Mouse (Mus musculus) neural tube, embryonic 12.5 days (tissue): Measurements from ENCODE around the gene Ostn. TPM values are rescaled to one million over a fixed set of nuclear protein-coding genes. Genes with fewer than 3 reads are reported as not detected.
"Not testable (repeated sequence)": the region's sequence is repeated elsewhere in the genome, so short reads cannot be mapped to it uniquely, and the experiment has no call there.

Experiments used
- ATAC-seq: fragments of 200-750 bp; cut with Nextera tagmentation; 2 replicates; pipeline ENCODE4 v1.8.0; 2017; ENCODE audit warnings: low read depth, mild to moderate bottlenecking, moderate TSS enrichment, moderate library complexity; ENCODE audit not compliant: low FRiP score
- H3K27ac ChIP-seq: fragments of 300-500 bp; sonication (generic); 2 replicates; pipeline ENCODE4 v1.5.1; 2016
- H3K27me3 ChIP-seq: fragments of 300-500 bp; sonication (generic); replicated peaks from 2 replicates; pipeline ENCODE4 v1.6.1; 2016; ENCODE audit warnings: mild to moderate bottlenecking
- H3K36me3 ChIP-seq: fragments of 300-500 bp; sonication (generic); 2 replicates; pipeline ENCODE4 v1.6.1; 2016; ENCODE audit warnings: mild to moderate bottlenecking
- H3K4me1 ChIP-seq: fragments of 300-500 bp; sonication (generic); 2 replicates; pipeline ENCODE4 v1.6.1; 2016
- H3K4me2 ChIP-seq: fragments of 300-500 bp; sonication (generic); replicated peaks from 2 replicates; pipeline ENCODE4 v1.6.1; 2016; ENCODE audit warnings: mild to moderate bottlenecking
- H3K4me3 ChIP-seq: fragments of 300-500 bp; sonication (generic); 2 replicates; pipeline ENCODE4 v1.5.1; 2016
- H3K9ac ChIP-seq: fragments of 300-500 bp; sonication (generic); 2 replicates; pipeline ENCODE4 v1.6.1; 2016; ENCODE audit warnings: mild to moderate bottlenecking
- H3K9me3 ChIP-seq: fragments of 300-500 bp; sonication (generic); 2 replicates; pipeline ENCODE4 v1.6.1; 2016; ENCODE audit warnings: mild to moderate bottlenecking
- WGBS: fragments of 180-500 bp; shearing (Covaris S2); methylation state at CpG from one replicate; pipeline ENCODE4 v1.1.7; 2016; 5-methylcytosine and 5-hydroxymethylcytosine counted together
- polyA plus RNA-seq: library from polyadenylated mRNA; unstranded; fragments of >200 nt; fragmentation: Nextera tagmentation; extraction: Ambion mirVana; gene quantifications from 2 replicates; pipeline ENCODE4 v1.2.1, GENCODE M21; 2016

Gene Ostn
- polyA plus RNA-seq: 0.18 TPM in 1 of 2 replicates, not detected in the other

GRCm38 (mm10) chr16:27307189-27307588 is at the start of gene Ostn:
Ostn (plus strand) TSS chr16:27307489.
- H3K27ac ChIP-seq, H3K27me3 ChIP-seq, H3K9me3 ChIP-seq, H3K9ac ChIP-seq, ATAC-seq, H3K4me2 ChIP-seq, H3K4me1 ChIP-seq, H3K4me3 ChIP-seq, H3K36me3 ChIP-seq: not testable (repeated sequence)
- 76% methylated on average over 4 of the region's 4 CpGs for WGBS

GRCm38 (mm10) chr16:27268748-27269147 is 38.5 kb upstream of the Ostn start:
- Histone ChIP-seq H3K36me3 (no peaks in the 10 kb centered on the region), H3K4me2 (no peak overlapping the region), H3K9me3 (no peaks in the 10 kb centered on the region), H3K4me1 (no peaks in the 10 kb centered on the region), H3K9ac (no peak overlapping the region), H3K4me3 (no peak overlapping the region), H3K27ac (no peak overlapping the region), H3K27me3 (no peaks in the 10 kb centered on the region)
- ATAC-seq: no peak
- WGBS: 83% methylated on average over 4 of the region's 4 CpGs

GRCm38 (mm10) chr16:27287410-27287809 is 19.9 kb upstream of the Ostn start:
- no peaks in the 10 kb centered on the region for H3K9me3 ChIP-seq
- no peak for ATAC-seq
- H3K4me2 ChIP-seq: no peak overlapping the region
- no peaks in the 10 kb centered on the region for H3K4me1 ChIP-seq
- no peaks in the 10 kb centered on the region for H3K36me3 ChIP-seq
- H3K9ac ChIP-seq: no peak overlapping the region
- H3K27me3 ChIP-seq: no peaks in the 10 kb centered on the region
- no peak overlapping the region for H3K4me3 ChIP-seq
- 85% methylated on average over 3 of the region's 3 CpGs for WGBS
- no peak overlapping the region for H3K27ac ChIP-seq

- 92% methylated on average over 3 of the region's 3 CpGs for WGBS
- ATAC-seq: no peak
- no peak overlapping the region for H3K4me3 ChIP-seq
- H3K9me3 ChIP-seq: no peaks in the 10 kb centered on the region
- no peak overlapping the region for H3K4me2 ChIP-seq
- no peaks in the 10 kb centered on the region for H3K27me3 ChIP-seq
- no peaks in the 10 kb centered on the region for H3K36me3 ChIP-seq
- no peak overlapping the region for H3K9ac ChIP-seq
- no peak overlapping the region for H3K27ac ChIP-seq
- no peaks in the 10 kb centered on the region for H3K4me1 ChIP-seq
These were observed 10.8 kb upstream of the Ostn start for GRCm38 (mm10) chr16:27296508-27296907.

GRCm38 (mm10) chr16:27296929-27297328 is 10.4 kb upstream of the Ostn start:
- no peak for ATAC-seq
- Histone ChIP-seq H3K27me3 (no peaks in the 10 kb centered on the region), H3K4me1 (no peaks in the 10 kb centered on the region), H3K4me3 (no peak overlapping the region), H3K4me2 (no peak overlapping the region), H3K27ac (no peak overlapping the region), H3K9ac (no peak overlapping the region), H3K36me3 (no peaks in the 10 kb centered on the region), H3K9me3 (no peaks in the 10 kb centered on the region)
- 84% methylated on average over 2 of the region's 2 CpGs for WGBS

GRCm38 (mm10) chr16:27319099-27319498 is 11.8 kb downstream of the Ostn start:
- ATAC-seq: no peak
- Histone ChIP-seq H3K4me3 (no peak overlapping the region), H3K27ac (no peak overlapping the region), H3K9ac (no peak overlapping the region), H3K36me3 (no peaks in the 10 kb centered on the region), H3K9me3 (no peaks in the 10 kb centered on the region), H3K4me2 (no peak overlapping the region), H3K27me3 (no peaks in the 10 kb centered on the region), H3K4me1 (no peaks in the 10 kb centered on the region)
- whole genome bisulfite sequencing: 86% methylated on average over 1 of the region's 1 CpGs

GRCm38 (mm10) chr16:27322047-27322446 is 14.8 kb downstream of the Ostn start:
- Histone ChIP-seq H3K4me1 (no peaks in the 10 kb centered on the region), H3K4me3 (no peak overlapping the region), H3K9ac (no peak overlapping the region), H3K27ac (no peak overlapping the region), H3K36me3 (no peaks in the 10 kb centered on the region), H3K27me3 (no peaks in the 10 kb centered on the region), H3K4me2 (no peak overlapping the region), H3K9me3 (no peaks in the 10 kb centered on the region)
- no peak for ATAC-seq

GRCm38 (mm10) chr16:27326463-27326862 is 19.2 kb downstream of the Ostn start:
- H3K27me3 ChIP-seq: no peaks in the 10 kb centered on the region
- H3K36me3 ChIP-seq: no peaks in the 10 kb centered on the region
- H3K4me2 ChIP-seq: no peak overlapping the region
- no peak overlapping the region for H3K9ac ChIP-seq
- H3K27ac ChIP-seq: no peak overlapping the region
- ATAC-seq: no peak
- no peaks in the 10 kb centered on the region for H3K9me3 ChIP-seq
- no peaks in the 10 kb centered on the region for H3K4me1 ChIP-seq
- 94% methylated on average over 2 of the region's 2 CpGs for WGBS
- H3K4me3 ChIP-seq: no peak overlapping the region

GRCm38 (mm10) chr16:27347521-27347920 is 40.2 kb downstream of the Ostn start:
- H3K36me3 ChIP-seq: no peaks in the 10 kb centered on the region
- H3K4me1 ChIP-seq: no peaks in the 10 kb centered on the region
- WGBS: 84% methylated on average over 3 of the region's 3 CpGs
- H3K4me3 ChIP-seq: no peak overlapping the region
- no peak overlapping the region for H3K4me2 ChIP-seq
- ATAC-seq: no peak
- no peak overlapping the region for H3K9ac ChIP-seq
- H3K27ac ChIP-seq: no peak overlapping the region
- H3K27me3 ChIP-seq: no peaks in the 10 kb centered on the region
- H3K9me3 ChIP-seq: no peaks in the 10 kb centered on the region

GRCm38 (mm10) chr16:27348359-27348758 is 41.1 kb downstream of the Ostn start:
- Histone ChIP-seq H3K27ac (no peak overlapping the region), H3K4me3 (no peak overlapping the region), H3K9me3 (no peaks in the 10 kb centered on the region), H3K9ac (no peak overlapping the region), H3K36me3 (no peaks in the 10 kb centered on the region), H3K27me3 (no peaks in the 10 kb centered on the region), H3K4me1 (no peaks in the 10 kb centered on the region), H3K4me2 (no peak overlapping the region)
- 74% methylated on average over 1 of the region's 1 CpGs for WGBS
- ATAC-seq: no peak

- Histone ChIP-seq H3K36me3 (no peaks in the 10 kb centered on the region), H3K9ac (no peak overlapping the region), H3K9me3 (no peaks in the 10 kb centered on the region), H3K4me2 (no peak overlapping the region), H3K4me1 (no peaks in the 10 kb centered on the region), H3K4me3 (no peak overlapping the region), H3K27ac (no peak overlapping the region), H3K27me3 (no peaks in the 10 kb centered on the region)
- ATAC-seq: no peak
- 95% methylated on average over 2 of the region's 2 CpGs for WGBS
These were observed 41.9 kb downstream of the Ostn start for GRCm38 (mm10) chr16:27349235-27349634.

- ATAC-seq: no peak
- H3K9ac ChIP-seq: no peak overlapping the region
- H3K27ac ChIP-seq: no peak overlapping the region
- H3K36me3 ChIP-seq: no peaks in the 10 kb centered on the region
- H3K27me3 ChIP-seq: no peaks in the 10 kb centered on the region
- H3K4me3 ChIP-seq: no peak overlapping the region
- no peaks in the 10 kb centered on the region for H3K9me3 ChIP-seq
- H3K4me2 ChIP-seq: no peak overlapping the region
- WGBS: 88% methylated on average over 7 of the region's 7 CpGs
- H3K4me1 ChIP-seq: no peaks in the 10 kb centered on the region
These were observed 42.7 kb downstream of the Ostn start for GRCm38 (mm10) chr16:27349878-27350532.

- Histone ChIP-seq H3K9me3 (no peaks in the 10 kb centered on the region), H3K4me2 (no peak overlapping the region), H3K4me3 (no peak overlapping the region), H3K27me3 (no peaks in the 10 kb centered on the region), H3K36me3 (no peaks in the 10 kb centered on the region), H3K4me1 (no peaks in the 10 kb centered on the region), H3K27ac (no peak overlapping the region), H3K9ac (no peak overlapping the region)
- 82% methylated on average over 2 of the region's 2 CpGs for WGBS
- no peak for ATAC-seq
These were observed 47.2 kb downstream of the Ostn start for GRCm38 (mm10) chr16:27354464-27354863.
